Mouse (Mus musculus) urinary bladder, postnatal 14 days (tissue): Measurements from ENCODE around the gene Ifna14.
"Not testable (repeated sequence)": the region's sequence is repeated elsewhere in the genome, so short reads cannot be mapped to it uniquely, and the experiment has no call there.

Source experiments
- DNase-seq: peaks from one replicate; pipeline ENCODE4 v3.0.0; 2021; ENCODE audit warnings: low spot score

Gene Ifna14

GRCm38 (mm10) chr4:88571698-88572097 lies at the start of gene Ifna14:
TSS of gene Ifna14 (minus strand) at chr4:88571798.
- no peak for DNase-seq

GRCm38 (mm10) chr4:88603276-88603675 lies 31.7 kb upstream of the Ifna14 start, which contains the start of gene Ifna12:
TSS of gene Ifna12 (minus strand) at chr4:88603376.
- no peak for DNase-seq

- no peak for DNase-seq
These were observed 20.7 kb upstream of the Ifna14 start, which contains the start of gene Ifna9 for GRCm38 (mm10) chr4:88592285-88592684. TSS of gene Ifna9 (minus strand) at chr4:88592385.

- DNase-seq = no peak
These were observed 9.8 kb downstream of the Ifna14 start for GRCm38 (mm10) chr4:88561791-88562190.

GRCm38 (mm10) chr4:88558145-88558544 lies 13.5 kb downstream of the Ifna14 start, which contains the start of gene Ifna15:
TSS of gene Ifna15 (minus strand) at chr4:88558245.
- not testable (repeated sequence) for DNase-seq

GRCm38 (mm10) chr4:88550161-88550945 lies 21.2 kb downstream of the Ifna14 start:
- peak; percentile 78 for DNase-seq

- DNase-seq = no peak
These were observed 23.6 kb downstream of the Ifna14 start for GRCm38 (mm10) chr4:88547986-88548385.

- no peak for DNase-seq
These were observed 27.9 kb downstream of the Ifna14 start for GRCm38 (mm10) chr4:88543649-88544234.

- peak; percentile 37 for DNase-seq
These were observed 34.3 kb downstream of the Ifna14 start for GRCm38 (mm10) chr4:88537328-88537727.

- no peak for DNase-seq
These were observed 35.0 kb downstream of the Ifna14 start for GRCm38 (mm10) chr4:88536640-88537039.

GRCm38 (mm10) chr4:88535742-88536141 lies 35.9 kb downstream of the Ifna14 start:
- DNase-seq = no peak

- no peak for DNase-seq
These were observed 36.7 kb downstream of the Ifna14 start for GRCm38 (mm10) chr4:88534903-88535302.

- no peak for DNase-seq
These were observed 38.1 kb downstream of the Ifna14 start for GRCm38 (mm10) chr4:88533499-88533898.

GRCm38 (mm10) chr4:88530892-88531291 lies 40.7 kb downstream of the Ifna14 start:
- no peak for DNase-seq

GRCm38 (mm10) chr4:88530271-88530670 lies 41.3 kb downstream of the Ifna14 start:
- DNase-seq = no peak

GRCm38 (mm10) chr4:88526379-88527049 lies 45.1 kb downstream of the Ifna14 start:
- no peak for DNase-seq

GRCm38 (mm10) chr4:88525393-88525792 lies 46.2 kb downstream of the Ifna14 start:
- no peak for DNase-seq

GRCm38 (mm10) chr4:88523241-88523640 lies 48.4 kb downstream of the Ifna14 start:
- DNase-seq = no peak

GRCm38 (mm10) chr4:88522674-88523073 lies 48.9 kb downstream of the Ifna14 start, which contains the start of gene Ifnb1:
TSS of gene Ifnb1 (minus strand) at chr4:88522774.
- DNase-seq = no peak
